Mouse (Mus musculus) thymus, adult 18-20 months (tissue): ENCODE measurements around the gene Dand5.
"Not testable (repeated sequence)": the region's sequence is repeated elsewhere in the genome, so short reads cannot be mapped to it uniquely, and the experiment has no call there.

Experiments
- DNase-seq, 2 experiments: peaks; one replicate each; pipeline ENCODE4 v3.0.0; 2022; ENCODE audit warnings: mixed read lengths in 2 of 2

Dand5 gene

DNA sequence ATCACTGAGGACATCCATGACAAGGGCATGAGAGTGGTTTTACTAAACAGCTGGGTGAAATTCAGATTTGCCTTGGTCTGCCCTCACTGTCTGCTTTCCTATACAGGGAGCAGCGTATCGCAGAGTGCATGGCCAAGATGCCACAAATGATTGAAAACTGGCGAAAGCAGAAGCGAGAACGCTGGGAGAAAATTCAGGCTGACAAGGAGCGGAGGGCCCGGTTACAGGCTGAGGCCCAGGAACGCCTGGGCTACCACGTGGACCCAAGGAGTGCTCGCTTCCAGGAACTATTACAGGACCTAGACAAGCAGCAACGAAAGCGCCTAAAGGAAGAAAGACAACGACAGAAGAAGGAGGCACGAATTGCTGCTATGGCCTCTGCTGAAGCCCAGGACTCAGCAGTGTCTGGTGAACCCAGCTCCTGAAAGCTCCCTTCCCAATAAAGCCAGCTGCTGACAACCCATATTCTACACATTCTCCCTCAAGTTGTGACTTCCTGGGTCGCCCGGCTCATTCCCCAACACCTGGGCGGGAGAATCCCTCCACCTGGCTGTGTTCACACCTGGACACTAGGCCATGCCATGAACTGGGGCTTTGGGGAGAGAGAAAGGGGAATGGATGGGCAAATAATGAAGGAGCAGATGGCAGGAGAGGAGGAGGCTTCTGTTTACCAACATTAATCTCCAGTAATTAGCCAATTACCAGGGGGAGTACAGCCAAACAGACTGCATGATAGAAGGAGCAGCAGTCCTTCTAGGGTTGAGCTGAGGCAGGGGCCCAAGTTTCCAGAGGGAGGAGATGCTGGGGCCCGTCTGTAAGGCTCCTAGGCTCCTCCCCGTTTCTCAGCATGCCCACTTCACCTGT, 11.6 kb upstream of the Dand5 start:
- DNase-seq, result no peak

DNA sequence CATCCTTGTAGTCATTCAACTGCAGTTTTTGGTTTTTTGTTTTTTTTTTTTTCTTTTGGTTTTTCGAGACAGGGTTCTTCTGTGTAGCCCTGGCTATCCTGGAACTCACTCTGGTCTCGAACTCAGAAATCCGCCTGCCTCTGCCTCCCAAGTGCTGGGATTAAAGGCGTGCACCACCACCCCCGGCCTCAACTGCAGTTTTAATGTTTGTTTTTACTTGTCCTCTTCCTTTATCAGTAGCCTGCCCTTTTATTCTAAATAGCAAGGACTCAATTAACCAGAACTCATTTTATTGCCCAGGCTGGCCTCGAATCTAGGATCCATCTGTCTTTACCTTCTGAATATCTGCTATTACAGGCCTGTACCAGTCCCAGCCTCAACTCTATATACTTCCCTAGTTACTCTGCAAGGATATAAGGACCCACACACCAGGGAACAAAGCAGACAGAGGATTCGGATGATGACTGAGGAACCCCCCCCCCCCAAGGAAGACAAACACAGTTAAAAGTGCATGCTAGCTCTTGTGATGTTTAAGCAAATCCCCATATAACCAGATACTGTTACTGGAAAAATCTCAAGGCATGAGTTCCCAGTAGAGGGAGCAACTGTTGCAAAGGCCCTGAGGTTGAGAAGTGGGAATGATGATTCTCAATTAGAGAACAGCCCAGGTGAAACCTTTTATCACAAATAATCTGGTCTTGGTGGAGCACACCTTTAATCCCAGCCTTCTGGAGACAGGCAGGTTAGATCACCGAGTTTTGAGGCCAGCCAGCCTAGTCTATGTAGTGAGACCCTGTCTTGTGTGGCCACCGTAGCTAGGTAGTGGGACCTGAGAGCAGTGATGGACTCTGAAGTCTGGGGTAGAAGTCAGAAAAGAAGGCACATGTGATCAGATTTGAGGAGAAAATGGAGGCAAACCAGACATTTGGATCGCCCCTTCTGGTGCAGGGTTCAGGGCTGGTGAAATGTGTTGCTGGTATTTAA, 10.4 kb upstream of the Dand5 start:
- no peak for DNase-seq

DNA sequence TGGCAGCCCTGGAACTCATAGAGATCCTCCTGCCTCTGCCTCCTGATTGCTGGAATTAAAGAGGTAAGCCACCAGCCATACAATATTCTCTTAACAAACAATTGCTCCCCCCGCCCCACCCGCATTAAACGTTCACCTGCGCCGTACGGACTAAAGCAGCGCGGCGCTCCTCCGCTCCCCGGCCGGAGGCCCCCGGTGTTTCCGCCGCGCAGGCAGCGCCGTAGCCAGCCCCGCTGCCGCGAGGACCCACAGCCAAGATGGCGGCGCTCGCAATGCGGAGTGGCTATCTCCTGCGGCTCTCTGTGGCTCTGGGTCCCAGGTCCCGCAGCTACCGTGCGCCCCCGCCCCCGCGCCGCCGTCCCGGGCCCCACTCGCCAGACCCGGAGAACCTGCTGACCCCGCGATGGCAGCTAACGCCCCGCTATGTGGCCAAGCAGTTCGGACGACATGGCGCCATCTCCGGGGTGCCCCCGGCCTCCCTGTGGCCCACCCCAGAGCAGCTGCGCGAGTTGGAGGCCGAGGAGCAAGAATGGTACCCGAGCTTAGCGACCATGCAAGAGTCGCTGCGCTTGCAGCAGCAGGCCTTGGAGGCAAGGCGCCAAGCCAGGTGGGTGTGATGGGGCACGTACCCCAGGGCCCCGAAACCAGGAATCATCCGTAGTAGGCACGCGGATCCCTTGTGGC, 9.6 kb upstream of the Dand5 start:
- DNase-seq, result peak; percentile 66 to 69

DNA sequence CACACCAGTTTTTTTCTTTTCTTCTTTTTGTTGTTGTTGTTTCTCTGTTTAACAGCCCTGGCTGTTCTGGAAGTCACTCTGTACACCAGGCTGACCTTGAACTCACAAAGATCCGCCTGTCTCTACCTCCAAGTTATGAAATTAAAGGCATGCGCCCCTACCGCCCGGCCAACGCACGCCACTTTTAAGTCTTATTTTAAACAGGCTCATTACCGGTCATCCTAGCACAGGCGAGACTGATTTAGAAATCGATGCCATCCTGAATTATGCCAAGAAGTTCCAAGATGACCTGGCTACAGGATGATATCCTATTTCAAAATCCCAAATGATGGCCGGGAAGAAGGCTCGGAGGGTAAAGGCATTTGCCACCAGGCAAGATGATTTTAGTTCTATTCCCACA, 8.9 kb upstream of the Dand5 start, which contains the start of gene Gadd45gip1:
Gene Gadd45gip1, plus strand, starts transcription at position 33 of the 400 bp plus-strand sequence.
- peak; percentile 20 to 34 for DNase-seq

- DNase-seq, result not testable (repeated sequence)
Observed at GRCm38 (mm10) chr8:84826518-84826917, 3.9 kb upstream of the Dand5 start.

- peak; percentile 17 to 44 for DNase-seq
Observed at GRCm38 (mm10) chr8:84825636-84826035, 3.0 kb upstream of the Dand5 start.

DNA sequence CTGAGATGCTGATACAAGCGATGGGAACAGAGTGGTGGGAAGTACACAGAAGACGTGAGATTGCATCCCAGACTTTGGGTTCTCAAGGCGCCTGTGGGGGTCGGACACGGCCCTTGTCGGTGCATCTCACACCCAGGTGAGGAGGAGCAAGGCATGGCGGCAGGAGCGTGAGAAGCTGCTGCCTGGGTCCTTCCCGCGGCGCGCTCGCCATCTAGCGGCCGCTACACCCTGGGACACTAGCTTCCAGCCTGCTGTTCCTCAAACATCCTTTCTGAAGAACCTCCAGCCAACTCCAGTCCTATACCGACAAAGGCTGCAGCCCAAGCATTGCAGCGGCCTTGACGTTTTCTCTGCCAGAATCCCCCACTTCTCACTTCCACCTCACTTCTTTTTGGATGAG, 1.0 kb upstream of the Dand5 start:
- DNase-seq, result peak; percentile 22 to 37

DNA sequence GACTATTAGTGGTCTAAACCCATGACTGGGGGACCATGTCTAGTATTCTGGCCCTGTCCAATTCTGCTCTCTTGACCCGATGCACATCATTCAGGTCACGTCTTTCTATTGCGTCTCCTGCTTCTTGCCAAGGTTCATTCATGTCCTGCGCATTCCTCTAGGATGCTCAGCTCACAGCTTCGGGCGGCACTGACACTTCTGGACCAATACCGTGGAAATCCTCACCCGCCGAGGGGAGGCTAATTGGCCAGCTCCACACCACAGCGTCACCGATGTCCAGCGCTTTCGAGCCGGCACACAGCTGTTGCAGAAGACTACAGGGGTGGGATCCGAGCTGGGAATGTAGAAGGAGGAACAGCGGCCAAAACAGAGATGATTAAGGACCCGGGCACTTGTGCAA, 6.5 kb downstream of the Dand5 start:
- DNase-seq, result no peak

GRCm38 (mm10) chr8:84815547-84815946, 7.1 kb downstream of the Dand5 start:
- peak; percentile 75 to 78 for DNase-seq

- DNase-seq, result no peak
Observed at GRCm38 (mm10) chr8:84814555-84815441, 7.8 kb downstream of the Dand5 start.

- no peak for DNase-seq
Observed at GRCm38 (mm10) chr8:84814240-84814554, 8.4 kb downstream of the Dand5 start.

DNA sequence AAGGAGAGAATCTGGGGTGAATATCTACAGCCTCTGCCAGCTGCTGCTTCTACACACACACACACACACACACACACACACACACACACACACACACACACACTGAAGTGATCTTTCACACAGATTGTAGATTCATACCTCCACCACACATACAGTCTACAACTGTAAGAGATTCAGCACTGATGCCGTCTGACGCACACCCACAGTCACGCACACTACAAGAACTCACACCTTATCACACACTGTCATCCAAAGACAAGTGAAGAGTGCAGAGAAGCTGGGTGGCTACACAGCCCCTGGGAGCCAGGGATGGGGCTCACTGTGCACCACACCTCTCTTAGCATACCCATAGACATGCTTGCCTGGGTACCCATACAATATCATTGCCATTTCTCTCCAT, 8.8 kb downstream of the Dand5 start:
- no peak for DNase-seq

GRCm38 (mm10) chr8:84813059-84813458, 9.6 kb downstream of the Dand5 start:
- peak; percentile 42 to 60 for DNase-seq

DNA sequence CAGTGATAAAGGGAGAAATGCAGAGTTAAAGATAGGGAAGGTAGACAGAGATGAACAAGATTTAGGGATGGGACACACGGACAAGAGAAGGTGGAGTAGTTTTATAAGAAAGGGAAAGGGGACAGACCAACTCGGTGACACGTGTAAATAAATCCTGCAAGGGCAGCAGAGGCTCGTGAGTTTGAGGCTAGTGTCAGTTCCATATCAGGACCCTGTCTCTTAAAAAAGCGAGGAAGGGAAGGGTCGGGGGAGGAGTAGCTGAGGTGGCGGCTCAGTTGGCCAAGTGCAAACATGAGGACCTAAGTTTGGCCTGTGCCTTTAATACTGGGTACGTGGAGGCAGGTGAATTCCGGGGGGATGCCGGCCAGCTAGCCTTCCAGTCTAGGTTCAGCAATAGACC, 11.3 kb downstream of the Dand5 start:
- no peak for DNase-seq

GRCm38 (mm10) chr8:84810896-84811295, 11.7 kb downstream of the Dand5 start:
- peak; percentile 61 to 67 for DNase-seq

- DNase-seq, result no peak
Observed at GRCm38 (mm10) chr8:84809941-84810280, 12.7 kb downstream of the Dand5 start.

DNA sequence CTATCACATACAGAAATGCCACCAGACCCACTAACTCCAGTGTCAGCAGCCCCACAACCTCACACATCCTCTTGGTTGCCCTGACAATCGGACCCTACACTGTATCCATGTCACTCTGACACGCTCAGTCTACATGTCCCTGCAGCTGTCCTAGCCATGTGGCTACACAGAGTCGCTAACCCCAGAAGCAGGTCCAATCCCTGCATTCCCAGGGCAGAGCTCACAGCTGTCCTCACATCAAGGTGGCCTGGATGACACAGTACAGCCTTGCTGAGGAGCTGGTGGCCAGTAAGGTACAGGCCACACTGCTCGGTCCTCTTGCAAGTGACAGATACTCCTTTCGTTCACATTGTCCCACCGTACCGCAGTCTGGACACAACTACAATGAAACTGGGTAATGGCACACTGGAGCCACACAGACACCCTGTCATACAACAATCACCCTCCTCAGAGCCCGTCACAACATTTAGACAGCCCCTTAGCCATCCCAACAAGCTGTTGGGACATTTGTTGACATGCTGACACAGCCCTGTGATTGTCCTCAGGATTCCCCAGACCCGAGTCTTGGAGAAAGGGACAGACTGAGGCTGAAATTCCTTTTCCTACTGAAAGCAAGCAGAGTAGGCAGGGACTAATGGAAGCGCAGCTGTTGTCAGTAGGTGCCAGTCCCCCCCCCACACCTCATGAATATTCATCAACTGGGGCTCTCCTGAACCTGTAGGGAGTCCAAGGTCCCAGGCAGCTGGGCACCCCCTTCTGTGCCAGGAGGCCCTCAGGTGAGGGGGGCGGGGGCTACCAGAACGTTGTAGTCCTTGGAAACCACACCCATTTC, 13.3 kb downstream of the Dand5 start:
- no peak for DNase-seq

- DNase-seq, result no peak
Observed at GRCm38 (mm10) chr8:84806031-84806430, 16.6 kb downstream of the Dand5 start.

- DNase-seq, result no peak
Observed at GRCm38 (mm10) chr8:84799999-84800831, 22.4 kb downstream of the Dand5 start, which contains the start of gene Nfix. TSS of gene Nfix (minus strand) at chr8:84800344.
